Mouse (Mus musculus) small intestine, adult 2 months (tissue): ENCODE measurements around the gene Dcpp1.

Experiments
- CTCF ChIP-seq: fragments of 200-500 bp; IDR thresholded peaks from 2 replicates; pipeline ENCODE4 v1.5.1; 2012; ENCODE audit warnings: low read depth, mild to moderate bottlenecking, control low read depth, inconsistent platforms, low read length, moderate library complexity, mixed read lengths; ENCODE audit not compliant: insufficient replicate concordance, insufficient read length; ENCODE audit errors: extremely low read depth
- POLR2A ChIP-seq: fragments of 200-500 bp; IDR thresholded peaks from 2 replicates; pipeline ENCODE4 v1.6.1; 2012; ENCODE audit warnings: low read depth, mild to moderate bottlenecking, control low read depth, inconsistent platforms, low read length, moderate library complexity

DNA sequence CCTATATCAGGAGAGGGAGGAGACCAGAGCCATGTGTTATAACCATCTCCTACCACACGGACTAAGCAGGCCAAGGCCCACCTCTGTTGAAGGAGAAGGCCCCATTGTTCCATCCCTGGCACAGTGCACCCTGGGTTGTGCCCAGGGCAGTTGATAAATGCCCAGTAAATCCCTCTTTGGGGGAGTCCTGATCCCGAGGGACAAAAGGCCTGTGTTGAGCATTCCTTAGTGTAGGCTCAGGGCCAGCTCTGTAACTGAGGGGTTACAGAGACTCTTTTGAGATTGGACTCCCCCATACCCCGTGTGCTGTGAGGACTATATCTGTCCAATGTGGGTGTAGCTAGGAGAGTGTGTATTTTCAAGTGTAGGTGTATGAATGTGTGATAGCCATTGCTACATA is 3.9 kb upstream of the Dcpp1 start:
- TF ChIP-seq POLR2A = no peak
- TF ChIP-seq CTCF = no peak
